Mouse (Mus musculus) urinary bladder, postnatal 10 days (tissue): ENCODE results near the gene Uck2.

ENCODE experiments used
- DNase-seq: peaks from one replicate; pipeline ENCODE4 v3.0.0; 2022; ENCODE audit warnings: low spot score

Gene Uck2

DNA sequence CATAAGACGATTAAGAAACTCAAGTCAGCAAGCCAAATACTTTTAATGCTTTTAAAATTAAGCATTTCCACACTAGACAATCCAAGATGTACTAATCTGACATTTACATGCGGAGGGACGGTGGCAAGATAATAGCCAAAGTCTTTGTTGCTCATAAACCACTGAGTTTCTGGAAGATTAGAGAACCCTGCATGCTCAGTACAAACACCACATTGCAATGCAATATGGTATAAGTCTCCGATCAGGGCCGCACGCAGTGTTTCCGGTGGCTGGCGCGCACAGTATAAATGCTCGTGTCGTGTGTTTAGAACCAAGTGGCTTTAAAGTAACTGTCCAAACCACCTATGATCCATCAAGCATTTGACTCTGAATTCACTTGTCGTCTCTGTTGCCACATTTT is 31.5 kb downstream of the Uck2 start:
- no peak for DNase-seq

DNA sequence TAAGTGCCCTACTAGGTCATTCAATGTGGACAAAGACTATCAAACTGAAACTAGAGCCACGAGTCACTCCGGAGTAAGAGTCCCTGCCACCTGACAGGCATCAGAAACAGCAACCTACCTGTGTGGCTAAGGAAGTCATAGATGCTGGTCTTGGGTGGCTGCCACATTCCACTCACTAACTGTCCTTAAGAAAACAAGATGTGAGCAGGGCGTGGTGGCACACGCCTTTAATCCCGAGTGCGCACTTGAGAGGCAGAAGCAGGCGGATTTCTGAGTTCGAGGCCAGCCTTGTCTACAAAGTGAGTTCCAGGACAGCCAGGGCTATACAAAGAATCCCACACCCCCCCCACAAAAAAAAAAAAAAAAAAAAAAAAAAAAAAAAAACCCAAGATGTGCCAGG is 35.2 kb downstream of the Uck2 start:
- DNase-seq, result no peak

DNA sequence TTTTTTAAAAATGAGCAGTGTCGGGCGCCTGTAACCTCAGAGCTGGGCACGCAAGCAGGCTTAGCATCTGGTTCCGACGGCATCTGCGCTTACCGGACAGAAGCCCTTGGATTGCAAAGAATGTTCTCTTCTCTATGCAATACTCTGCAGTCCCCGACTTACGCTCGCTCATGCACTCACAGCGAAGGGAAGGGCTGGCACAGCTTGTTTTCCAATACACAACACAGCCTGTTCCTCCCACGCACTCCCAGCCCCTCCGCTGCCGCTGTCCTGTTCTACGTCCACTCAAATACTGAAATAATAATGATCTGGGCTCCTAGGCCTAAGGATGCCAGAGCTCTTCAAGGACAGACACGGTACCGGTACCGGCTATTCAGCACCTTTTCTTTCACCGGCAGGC is 35.9 kb downstream of the Uck2 start:
- no peak for DNase-seq

DNA sequence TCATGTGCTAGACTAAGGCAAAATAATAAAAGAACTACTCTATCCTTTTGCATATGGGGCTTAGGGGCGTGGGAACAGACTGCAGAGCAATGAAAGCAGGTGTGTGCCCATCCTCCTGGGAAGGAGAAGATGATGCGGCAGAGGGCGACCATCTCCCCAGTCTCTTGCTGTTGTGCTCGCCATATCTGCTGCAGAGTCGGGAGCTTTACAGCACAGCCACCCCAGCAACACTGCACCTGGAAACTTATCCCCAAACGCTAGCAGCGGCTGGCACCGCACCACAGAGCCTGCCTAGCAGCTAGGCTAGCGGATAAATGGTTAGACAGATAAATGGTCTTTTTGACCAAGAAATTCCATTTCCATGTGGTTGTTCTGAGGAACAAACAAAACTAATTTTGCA is 37.2 kb downstream of the Uck2 start:
- DNase-seq, result no peak

DNA sequence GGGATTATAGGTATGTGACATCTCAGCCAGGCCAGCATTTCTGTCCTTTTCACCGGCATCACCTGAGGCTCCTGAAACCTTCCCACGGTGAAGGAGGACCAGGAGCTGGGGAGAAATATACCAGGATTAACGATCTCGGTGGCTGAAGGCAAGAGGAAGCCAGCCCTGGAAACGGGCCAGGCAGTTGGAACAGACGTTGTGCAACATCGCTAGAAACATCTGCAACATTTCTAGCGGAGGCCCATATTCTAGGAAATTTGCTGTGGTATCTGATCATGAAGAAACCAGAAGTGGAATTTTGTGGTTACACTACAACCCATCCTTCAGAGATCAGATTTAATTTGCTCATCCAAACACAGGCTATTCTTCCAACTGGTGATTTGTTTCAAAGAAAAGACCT is 38.1 kb downstream of the Uck2 start:
- no peak for DNase-seq

DNA sequence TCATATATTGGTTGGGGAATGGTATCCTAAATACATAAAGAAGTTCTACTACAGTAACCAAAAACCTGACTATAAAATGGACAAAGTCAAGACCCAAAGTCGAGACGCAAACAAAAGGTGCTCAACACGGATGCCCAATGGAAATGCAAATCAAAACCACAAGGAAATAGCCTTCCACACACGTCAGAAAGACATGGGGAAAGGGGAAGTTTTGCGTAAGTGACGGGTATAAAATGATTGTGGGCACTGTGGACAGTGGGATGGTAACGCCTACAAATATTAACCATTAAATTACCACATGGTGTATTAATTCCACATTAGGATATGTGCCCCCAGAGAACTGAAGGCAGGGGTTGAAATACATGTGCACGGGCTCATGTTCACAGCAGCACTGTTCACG is 38.8 kb downstream of the Uck2 start:
- no peak for DNase-seq

DNA sequence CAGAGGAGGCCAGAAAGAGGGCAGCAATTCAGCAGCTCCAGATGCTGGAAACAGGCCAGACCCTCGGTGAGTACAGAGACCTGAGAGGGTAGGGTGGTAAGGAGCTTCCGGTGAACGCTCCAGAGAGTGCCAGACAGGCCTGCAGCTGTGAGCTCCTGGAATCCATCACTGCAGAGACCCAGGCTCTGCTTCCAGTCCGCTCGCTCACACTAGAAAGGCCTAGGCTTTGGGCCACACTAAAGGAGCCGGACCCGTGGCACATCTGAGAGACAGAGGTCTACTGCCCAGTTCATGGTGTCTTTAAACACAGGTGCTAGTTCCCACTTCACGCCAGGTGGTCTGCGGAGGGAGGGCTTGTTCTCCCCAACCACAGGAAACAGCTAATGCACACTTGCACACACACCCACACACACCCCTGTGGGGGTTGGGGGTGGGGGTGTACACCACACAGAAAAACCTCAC is 39.9 kb downstream of the Uck2 start:
- no peak for DNase-seq

DNA sequence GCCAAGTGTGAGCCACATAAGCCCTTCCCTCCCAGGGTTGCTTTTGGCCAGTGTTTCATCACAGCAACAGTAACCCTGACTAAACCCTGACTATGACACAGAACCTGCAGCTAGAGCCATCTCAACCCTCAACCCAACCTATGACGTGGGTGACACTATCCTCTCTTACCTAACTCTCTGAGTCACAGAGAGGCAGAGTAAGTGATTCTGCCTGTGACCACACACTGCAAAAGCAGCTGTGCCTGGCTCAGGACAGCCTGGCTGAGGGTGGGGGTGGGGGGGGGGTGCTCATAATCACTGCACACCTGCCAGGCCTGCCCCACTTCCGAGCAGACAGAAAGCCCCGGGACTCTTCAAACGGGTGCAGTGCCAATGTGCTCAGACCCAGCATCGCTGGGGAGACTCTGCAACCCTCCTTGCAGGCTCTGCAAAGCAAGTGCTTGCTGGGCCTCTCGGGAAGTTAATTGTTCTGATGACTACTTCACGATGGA is 42.9 kb downstream of the Uck2 start:
- DNase-seq, result no peak

DNA sequence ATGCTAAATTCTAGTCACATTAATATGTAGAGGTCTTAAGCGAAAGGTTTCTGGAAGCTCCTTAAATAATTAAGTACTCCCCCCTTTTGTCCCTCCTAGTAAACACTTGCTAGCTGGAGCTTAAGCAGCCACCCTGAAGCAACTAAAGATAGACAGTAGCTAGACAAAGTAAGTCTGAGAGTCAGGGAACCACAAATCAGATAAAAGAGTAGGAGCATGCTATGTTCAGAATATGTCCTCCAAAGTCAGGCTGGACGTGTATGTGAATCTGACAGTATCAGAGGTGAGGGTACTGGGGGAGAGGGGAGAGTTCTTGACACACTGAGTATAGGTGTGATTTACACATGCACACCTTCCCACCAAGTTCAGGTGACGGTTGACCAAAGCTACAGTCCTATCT is 43.6 kb downstream of the Uck2 start:
- no peak for DNase-seq

DNA sequence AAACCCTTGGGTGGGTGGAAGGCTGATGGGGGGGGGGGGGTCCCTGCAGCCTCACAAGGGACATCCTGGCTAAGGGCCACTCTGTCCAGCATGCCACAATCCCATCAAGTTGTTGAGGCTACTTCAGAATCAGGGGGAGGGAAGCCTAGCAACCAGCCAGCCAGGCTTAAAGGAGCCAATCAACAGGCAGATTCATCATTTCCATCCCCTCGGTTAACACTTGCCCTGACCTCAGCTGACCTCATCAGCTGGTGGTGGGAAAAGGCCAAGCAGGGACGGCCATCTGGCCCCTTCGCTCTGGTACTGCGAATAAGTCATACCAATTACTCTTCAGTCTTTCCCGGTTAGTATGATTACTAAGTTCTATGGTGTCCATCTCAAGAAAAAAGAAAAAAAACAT is 44.8 kb downstream of the Uck2 start:
- no peak for DNase-seq

DNA sequence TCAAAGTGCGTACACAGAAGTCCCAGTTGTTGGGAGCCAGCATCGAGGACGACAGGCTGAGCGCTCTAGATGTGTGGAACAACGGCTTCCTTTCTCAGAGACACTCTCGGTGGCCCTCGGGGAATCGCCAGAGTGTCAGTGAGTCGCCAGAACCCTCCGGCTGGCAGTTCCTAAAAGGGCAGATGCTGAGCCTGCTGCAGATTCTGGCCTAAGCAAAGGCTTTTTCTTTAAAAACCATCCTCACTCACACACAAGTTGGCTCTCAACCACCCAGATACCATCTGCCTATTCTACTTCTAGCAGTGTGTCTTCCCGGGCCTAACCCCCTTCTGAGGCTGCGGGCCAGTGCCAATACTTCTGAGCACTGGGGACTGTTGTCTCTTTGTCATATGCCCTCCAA is 45.2 kb downstream of the Uck2 start:
- no peak for DNase-seq

DNA sequence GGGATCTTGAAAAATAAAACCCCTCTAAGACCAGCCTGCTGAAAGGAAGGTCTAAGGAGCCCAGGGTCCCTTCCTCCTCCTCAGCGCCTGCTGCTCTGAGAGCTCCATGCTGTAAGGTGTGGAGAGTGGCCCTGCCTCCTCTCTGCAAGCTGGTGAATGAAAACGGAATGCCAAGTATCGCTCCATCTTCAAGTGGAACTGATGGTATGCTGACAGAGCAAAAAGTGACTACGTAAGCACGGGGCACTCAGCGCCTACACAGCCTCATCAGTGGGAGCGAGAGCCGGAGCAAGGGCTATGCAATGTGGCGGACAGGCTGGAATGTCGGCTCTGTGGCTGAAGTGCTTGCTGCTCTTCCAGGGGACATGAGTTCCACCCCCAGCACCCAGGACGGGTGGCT is 47.3 kb downstream of the Uck2 start:
- DNase-seq, result no peak

DNA sequence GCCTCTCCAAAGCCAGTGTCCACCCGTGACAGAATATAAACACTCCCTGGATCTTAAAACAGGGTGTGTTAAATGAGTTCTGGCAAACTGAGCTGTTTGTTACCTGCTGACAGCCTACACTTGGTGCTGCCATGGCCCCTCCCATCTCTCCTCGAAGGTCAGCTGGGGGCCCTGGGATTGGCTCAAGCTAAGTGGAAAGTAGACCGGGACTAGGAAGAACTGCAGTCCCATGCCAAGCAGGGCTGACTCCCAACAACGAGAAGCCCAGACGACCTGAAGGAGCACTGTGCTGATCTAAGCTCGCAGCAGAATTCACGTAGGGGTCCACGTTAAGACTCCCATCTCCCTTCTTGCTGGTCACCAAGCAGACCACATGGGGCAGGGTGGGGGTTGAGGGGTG is 48.3 kb downstream of the Uck2 start:
- DNase-seq, result no peak

DNA sequence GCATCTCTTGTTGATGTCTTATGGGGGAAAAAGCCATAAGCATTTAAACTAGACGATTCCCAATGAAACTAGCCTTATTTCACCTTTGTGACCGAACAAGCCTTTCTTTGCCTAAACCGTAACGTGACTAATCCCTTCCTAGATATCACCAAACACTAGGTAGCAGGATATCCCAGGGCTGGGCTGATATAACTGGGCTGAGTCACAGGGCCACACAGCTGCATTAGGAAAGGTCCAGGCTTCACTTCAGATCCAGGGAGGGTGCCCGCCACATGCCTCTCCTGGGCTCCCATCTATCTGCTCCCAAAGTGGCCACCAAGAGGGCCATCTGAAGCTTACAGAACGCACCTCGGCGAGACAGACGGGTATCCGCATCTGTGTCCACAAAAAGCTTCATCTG is 50.8 kb downstream of the Uck2 start:
- no peak for DNase-seq

DNA sequence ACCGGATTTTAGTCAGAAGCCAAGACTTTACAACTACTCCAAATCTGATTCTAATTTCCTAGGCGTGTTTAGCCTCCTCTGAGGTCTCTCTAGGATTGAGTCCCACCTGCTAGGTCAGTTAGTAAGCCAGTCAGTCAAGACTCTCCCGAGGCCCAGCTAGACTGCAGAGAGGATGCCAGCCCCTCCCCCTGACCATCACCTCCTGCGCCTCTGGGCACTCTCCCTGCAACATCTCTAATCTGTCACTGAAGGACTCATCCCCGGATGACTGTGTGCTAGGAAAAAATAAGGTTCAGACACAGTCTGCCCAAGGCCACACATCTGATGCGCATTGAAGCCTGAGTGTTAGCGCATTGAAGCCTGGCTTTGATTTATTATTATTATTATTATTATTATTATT is 52.2 kb downstream of the Uck2 start:
- DNase-seq, result no peak

DNA sequence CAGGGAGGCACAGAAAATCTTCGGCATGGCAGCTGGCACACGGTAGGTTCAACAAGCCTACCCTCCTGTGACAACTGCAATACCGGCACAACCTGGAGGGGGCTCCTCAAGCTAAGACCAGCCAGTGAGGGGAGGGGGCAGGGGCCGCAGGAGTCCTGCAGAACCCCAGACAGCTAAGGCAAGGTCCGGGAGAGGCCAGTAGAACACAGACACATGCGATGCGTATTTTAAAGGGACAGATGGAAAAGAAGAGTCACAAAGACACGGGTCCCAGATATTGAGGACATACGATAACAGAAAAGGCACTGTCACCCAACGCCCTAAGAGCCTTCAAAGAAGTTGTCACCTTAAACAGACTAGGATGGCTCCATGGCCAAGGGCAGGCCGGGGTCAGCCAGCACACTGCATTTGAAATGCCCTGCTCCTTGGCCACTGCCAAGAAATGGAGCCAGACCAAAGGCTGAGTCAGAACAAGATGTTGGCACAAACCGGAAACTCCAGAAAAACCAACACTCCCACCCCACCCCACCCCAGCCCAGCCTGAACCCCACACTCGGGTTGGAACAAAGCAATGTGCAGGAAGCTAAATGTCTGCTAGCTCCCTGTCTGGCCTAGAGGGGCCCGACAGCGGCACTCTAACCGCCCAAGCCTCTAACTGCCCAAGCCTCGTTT is 53.4 kb downstream of the Uck2 start:
- DNase-seq, result no peak

DNA sequence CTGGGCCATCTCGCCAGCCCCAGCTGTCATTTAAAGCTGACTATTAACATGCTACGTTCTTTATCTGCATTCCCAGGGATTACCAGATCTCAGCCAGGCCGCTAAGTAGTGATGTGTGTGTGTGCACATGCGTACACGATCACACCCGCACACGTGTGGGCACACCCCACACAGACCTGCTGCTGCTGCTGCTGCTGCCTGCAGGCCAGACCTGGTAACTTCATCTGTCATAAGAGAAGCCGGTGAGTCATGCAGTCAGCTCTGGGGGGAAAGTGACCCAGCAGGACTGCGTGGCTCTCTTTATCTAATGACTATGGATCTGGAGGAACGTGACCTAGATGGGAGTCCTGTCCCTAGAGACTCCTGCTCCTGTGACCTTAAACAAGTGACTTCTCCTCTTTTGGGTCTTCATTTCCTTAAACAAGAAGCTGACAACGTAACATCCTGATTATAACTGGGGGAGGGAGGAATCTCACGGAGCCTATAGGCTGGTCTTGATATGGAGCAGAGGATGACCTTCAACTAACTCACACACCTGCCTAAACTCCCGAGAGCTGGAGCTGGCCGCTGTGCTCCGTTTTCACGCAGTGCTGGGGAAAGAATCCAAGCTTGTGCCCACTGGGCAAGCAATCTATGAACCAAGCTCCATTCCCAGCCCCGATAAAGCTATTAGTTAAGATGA is 54.0 kb downstream of the Uck2 start:
- no peak for DNase-seq

DNA sequence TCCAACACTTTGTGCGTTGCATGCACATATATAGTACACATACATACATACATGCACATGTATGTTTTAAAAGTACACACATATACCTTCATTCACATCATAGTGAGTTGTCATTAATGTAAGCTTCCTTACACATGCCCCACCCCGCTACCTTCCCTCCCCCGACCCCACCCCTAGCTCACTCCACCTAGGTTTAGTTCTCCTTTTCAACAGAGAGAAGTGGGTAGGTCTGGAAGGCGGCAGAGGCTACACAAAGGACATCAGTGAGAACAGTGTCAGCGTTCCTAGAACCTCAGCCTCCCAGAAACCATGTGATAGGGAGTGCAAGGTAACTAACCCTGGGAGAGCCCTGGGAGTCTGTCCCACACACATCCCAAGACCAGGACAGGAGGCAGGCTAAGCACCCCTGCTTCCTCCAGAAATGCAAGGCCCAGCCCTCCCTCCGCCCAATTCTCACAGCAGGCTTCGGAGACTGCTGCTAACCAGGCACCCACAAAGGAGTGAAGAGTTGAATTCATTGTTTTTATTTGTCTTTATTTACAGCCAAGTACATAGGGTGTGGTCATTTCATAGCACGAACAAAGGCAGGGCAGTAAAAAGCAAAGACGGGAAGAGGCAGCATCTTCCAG is 62.6 kb downstream of the Uck2 start:
- no peak for DNase-seq

DNA sequence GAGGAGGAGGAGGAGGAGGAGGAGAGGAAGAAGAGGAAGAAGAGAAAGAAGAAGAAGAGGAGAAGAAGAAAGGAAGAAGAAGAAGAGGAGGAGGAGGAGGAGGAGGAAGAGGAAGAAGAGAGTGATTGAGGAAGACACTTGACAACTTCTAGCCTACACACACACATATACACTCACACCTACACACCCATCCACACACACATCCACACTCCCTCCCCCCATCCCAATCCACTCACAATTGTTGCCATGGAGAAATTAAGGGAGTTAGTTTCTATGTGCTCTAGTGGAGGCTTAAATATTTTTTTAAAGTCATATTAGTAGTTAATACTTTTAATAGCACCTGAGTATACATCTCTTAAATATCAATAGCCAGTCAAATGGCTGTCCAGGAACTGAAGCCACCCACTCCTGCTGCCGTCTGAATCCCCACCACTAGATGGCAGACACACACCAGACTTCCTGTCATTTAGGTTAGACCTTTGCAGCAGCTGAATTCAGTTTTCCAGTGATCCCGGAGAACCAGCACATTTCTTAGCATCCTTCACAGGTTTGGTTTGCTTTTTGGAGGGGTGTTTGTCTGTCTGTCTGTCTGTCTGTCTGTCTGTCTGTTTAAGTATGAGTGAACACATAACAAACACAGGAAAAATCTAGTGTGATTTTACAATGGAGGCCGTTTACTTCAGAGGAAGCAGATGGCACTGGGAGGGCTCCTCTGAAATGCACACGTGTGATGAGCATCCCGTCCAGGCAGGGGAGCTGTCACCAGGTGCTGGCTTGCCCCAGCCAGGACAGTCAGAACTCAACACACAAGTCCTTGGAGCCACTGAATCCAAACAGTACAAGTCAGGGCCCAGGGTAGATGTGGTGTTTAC is 64.6 kb downstream of the Uck2 start:
- DNase-seq, result peak; percentile 66

DNA sequence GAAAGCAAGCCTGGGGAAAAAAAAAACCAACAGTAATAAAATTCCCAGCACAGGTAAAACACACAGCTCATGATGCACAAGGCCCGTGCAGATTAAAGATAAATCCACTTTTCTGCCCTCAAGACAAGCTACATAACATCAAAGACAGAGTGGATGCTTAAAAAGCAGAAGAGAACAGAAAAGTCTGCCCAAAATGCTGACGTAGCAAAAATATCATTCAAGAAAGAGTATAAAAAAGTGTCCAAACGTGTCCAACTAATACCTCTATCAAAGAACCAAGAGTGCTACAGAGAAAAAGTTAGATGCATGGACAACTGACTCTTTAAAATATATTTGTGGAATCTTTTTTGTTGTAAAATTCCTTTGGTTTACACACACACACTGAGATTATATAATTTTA is 69.7 kb downstream of the Uck2 start:
- DNase-seq, result no peak

DNA sequence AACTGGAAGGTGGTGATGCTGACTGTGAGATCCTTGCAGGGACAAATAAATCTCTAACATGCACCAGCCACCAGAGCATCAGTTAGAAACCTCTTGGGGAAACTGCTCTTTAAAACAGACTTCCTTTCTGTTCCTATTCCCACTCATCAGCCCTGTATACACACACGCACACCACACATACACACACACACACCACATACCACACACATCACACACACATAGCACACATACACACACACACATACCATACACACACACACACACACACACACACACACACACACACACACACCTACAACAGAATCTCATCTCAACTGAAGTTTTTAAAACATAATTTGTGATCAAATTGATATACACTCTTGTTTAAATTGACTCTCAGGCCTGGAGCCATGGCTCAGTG is 72.4 kb downstream of the Uck2 start:
- DNase-seq, result no peak

DNA sequence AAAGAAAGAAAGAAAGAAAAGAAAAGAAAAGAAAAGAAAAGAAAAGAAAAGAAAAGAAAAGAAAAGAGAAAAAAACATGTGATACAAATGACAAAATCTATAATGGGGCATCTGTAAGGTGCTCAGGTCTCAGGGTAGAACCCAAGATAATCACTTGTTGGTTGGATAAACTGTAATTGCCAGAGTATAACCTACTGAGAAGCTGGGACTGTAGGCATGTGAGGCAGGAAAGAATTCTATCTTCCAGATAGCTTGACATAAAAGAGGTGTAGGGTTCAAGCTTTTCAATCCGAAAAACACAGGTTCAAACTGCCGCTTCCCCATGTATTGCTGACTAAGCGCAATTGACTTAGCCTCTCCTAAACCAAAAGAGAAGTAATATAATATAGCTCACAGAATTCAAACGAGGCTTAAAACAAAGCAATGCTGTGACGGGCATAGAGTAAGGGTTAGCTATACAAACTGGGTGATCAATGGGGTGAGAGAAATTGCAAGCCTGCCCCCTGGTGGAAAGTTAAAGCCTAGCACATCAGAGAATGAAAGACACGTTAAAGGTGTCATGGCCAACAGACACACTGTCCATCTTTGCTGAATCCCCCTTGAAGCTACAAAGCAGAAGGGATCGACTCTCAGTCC is 73.0 kb downstream of the Uck2 start:
- DNase-seq, result no peak
